In genomic region chr6:95650082-95650722, GRCm38 (mm10) we compare ENCODE assay signal across 12 mouse cellular contexts.
DNase-seq lines count a peak whose midpoint lies in the region; ATAC-seq lines count a peak whose summit lies in the region.
"Had no signal": no experiment of that assay in that cellular context is flagged by ENCODE, and none has a peak within 500 bp of the region (broad histone marks: within the 10 kb centered on the region; RNA-seq: fewer than 3 reads in every experiment).

No protein-coding gene starts in this region.

- 0 out of 2 replicates have a peak, but pooled peaks cover 4% of the 10 kb centered on the region for H3K4me1 ChIP-seq in limb, embryonic 11.5 days (ENCODE audit: control insufficient read depth, insufficient read depth, low read length)

- H3K4me2 ChIP-seq in limb, embryonic 11.5 days (ENCODE audit: low read depth, severe bottlenecking), result no peak overlapping the region
- H3K4me2 ChIP-seq: heart, embryonic 12.5 days; limb, embryonic 15.5 days had no signal

- no peaks in the 10 kb centered on the region for H3K27me3 ChIP-seq in limb, embryonic 11.5 days (ENCODE audit: control insufficient read depth, insufficient read depth, low read length)
- H3K27me3 ChIP-seq: heart, embryonic 12.5 days; limb, embryonic 15.5 days had no signal

- no peak for ATAC-seq in limb, embryonic 11.5 days (ENCODE audit: insufficient number of reproducible peaks, low FRiP score, low TSS enrichment, low read depth)
- ATAC-seq: CD4-positive, CD25-positive, alpha-beta regulatory T cell, adult 4 months had no signal

- no peak overlapping the region for H3K27ac ChIP-seq in limb, embryonic 11.5 days (replicated peaks; ENCODE audit: low read depth, low read length)

- no peak overlapping the region for H3K9ac ChIP-seq in limb, embryonic 11.5 days (ENCODE audit: low read length)
- H3K9ac ChIP-seq: heart, embryonic 12.5 days; limb, embryonic 15.5 days had no signal

- no peak overlapping the region for H3K4me3 ChIP-seq in limb, embryonic 11.5 days (ENCODE audit: low read depth, low read length)
- H3K4me3 ChIP-seq: heart, embryonic 12.5 days; limb, embryonic 15.5 days had no signal

- H3K36me3 ChIP-seq in limb, embryonic 11.5 days (ENCODE audit: control insufficient read depth, insufficient read depth, low read length), result no peaks in the 10 kb centered on the region
- H3K36me3 ChIP-seq: limb, embryonic 15.5 days had no signal

- DNase-seq in cerebellum, postnatal 14 days, result peak; percentile 20 to 26
- DNase-seq in cerebellum, adult 11-12 months, result no peak
- DNase-seq in kidney, postnatal 4 days, result peak; percentile 24 to 25
- no peak for DNase-seq in kidney, adult 8-10 months
- DNase-seq in T-cell, adult 2 months (ENCODE audit: low spot score), result peak; percentile 1
- DNase-seq in limb, embryonic 11.5 days (ENCODE audit: low spot score), result peak; percentile 29
- DNase-seq in thymus, postnatal 14 days, result no peak
- no peak for DNase-seq in layer of hippocampus, postnatal 14 days (ENCODE audit: low spot score in 2 of 2)
- DNase-seq: cerebellum, adult 8-10 months had no signal

- H3K9me3 ChIP-seq in limb, embryonic 11.5 days (ENCODE audit: control insufficient read depth, low read length), result no peaks in the 10 kb centered on the region
- H3K9me3 ChIP-seq: heart, embryonic 12.5 days; limb, embryonic 15.5 days had no signal

- 52% methylated on average over 13 of the region's 13 CpGs for WGBS in limb, embryonic 11.5 days

Comparison
In these comparisons a context has a peak if more than half of its experiments do, and no peak if none do; other contexts are left out.
1. DNase-seq: peak in cerebellum, postnatal 14 days (2 of 2), kidney, postnatal 4 days (2 of 2), T-cell, adult 2 months (single experiment) and limb, embryonic 11.5 days (single experiment); none in cerebellum, adult 11-12 months (single experiment), kidney, adult 8-10 months (0 of 2), thymus, postnatal 14 days (single experiment) and layer of hippocampus, postnatal 14 days (0 of 2).